Mouse (Mus musculus): Measurements from ENCODE around the gene Wasf3.

- no peak for TF ChIP-seq CTCF (IDR thresholded peaks at IDR 0.05; ENCODE audit: borderline replicate concordance, insufficient read depth, low read depth, low read length)
- no peak for TF ChIP-seq POLR2A (IDR thresholded peaks at IDR 0.05; ENCODE audit: borderline replicate concordance, insufficient read depth, low read length)
Observed at GRCm38 (mm10) chr5:146418092-146418491, 33.3 kb downstream of the Wasf3 start.

Data from cerebellum, adult 2 months (tissue).